Mouse (Mus musculus) MEL (cell line): ENCODE measurements around the gene Ankrd34a. TPM values are rescaled to one million over a fixed set of nuclear protein-coding genes. Genes with fewer than 3 reads are reported as not detected.

Source experiments
- DNase-seq: peaks from one replicate; pipeline ENCODE4 v3.0.0; 2011; ENCODE audit warnings: low read depth, low spot score
- H3K27ac ChIP-seq: 2 replicates; pipeline ENCODE4 v1.5.1; 2012; ENCODE audit warnings: low read depth, mild to moderate bottlenecking, control low read depth, low read length, moderate library complexity; ENCODE audit not compliant: control insufficient read depth
- H3K27me3 ChIP-seq, 2 experiments: fragments of 150-350 bp in 1 of 2; sonication (generic) in 1 of 2; 2 replicates each; pipeline ENCODE4 v1.6.1; 2012; ENCODE audit warnings: low read length in 2 of 2, mild to moderate bottlenecking in 2 of 2, improper control_type of control experiment in 1 of 2, moderate library complexity in 1 of 2; ENCODE audit not compliant: insufficient read depth in 2 of 2, control insufficient read depth in 1 of 2
- H3K36me3 ChIP-seq, 2 experiments: 2 replicates each; pipeline ENCODE4 v1.6.1; 2012 to 2014; ENCODE audit warnings: low read length in 2 of 2, improper control_type of control experiment in 1 of 2, inconsistent platforms in 1 of 2, mild to moderate bottlenecking in 1 of 2; ENCODE audit not compliant: insufficient read depth in 2 of 2, control insufficient read depth in 1 of 2
- H3K4me1 ChIP-seq, 2 experiments: fragments of 150-350 bp in 1 of 2; sonication (generic) in 1 of 2; 2 replicates each; pipeline ENCODE4 v1.6.1; 2012; ENCODE audit warnings: low read length in 2 of 2, improper control_type of control experiment in 1 of 2, mild to moderate bottlenecking in 1 of 2; ENCODE audit not compliant: insufficient read depth in 2 of 2, control insufficient read depth in 1 of 2
- H3K4me3 ChIP-seq, 2 experiments: fragments of 150-350 bp in 1 of 2; sonication (generic) in 1 of 2; 2 replicates each; pipeline ENCODE4 v1.5.1; 2012; ENCODE audit warnings: low read depth in 2 of 2, low read length in 2 of 2, mild to moderate bottlenecking in 2 of 2, moderate library complexity in 2 of 2, control low read depth in 1 of 2, improper control_type of control experiment in 1 of 2; ENCODE audit not compliant: control insufficient read depth in 1 of 2, insufficient read depth in 1 of 2
- H3K79me2 ChIP-seq: 2 replicates; pipeline ENCODE4 v1.6.1; 2012; ENCODE audit warnings: mild to moderate bottlenecking, low read length, moderate library complexity; ENCODE audit not compliant: control insufficient read depth, poor library complexity, insufficient read depth
- H3K9ac ChIP-seq: 2 replicates; pipeline ENCODE4 v1.6.1; 2012; ENCODE audit warnings: low read depth, mild to moderate bottlenecking, control low read depth, low read length, moderate library complexity; ENCODE audit not compliant: control insufficient read depth, poor library complexity, severe bottlenecking
- H3K9me3 ChIP-seq: fragments of 150-350 bp; sonication (generic); replicated peaks from 2 replicates; pipeline ENCODE4 v1.6.1; 2012; ENCODE audit warnings: mild to moderate bottlenecking, low read length, improper control_type of control experiment, moderate library complexity; ENCODE audit not compliant: insufficient read depth
- BHLHE40 ChIP-seq: IDR thresholded peaks from 2 replicates; pipeline ENCODE4 v1.6.1; 2012; ENCODE audit warnings: low read depth, mild to moderate bottlenecking, inconsistent platforms, low read length, improper control_type of control experiment, borderline replicate concordance
- CHD1 ChIP-seq: IDR thresholded peaks from 2 replicates; pipeline ENCODE4 v1.6.1; 2012; ENCODE audit warnings: low read depth, mild to moderate bottlenecking, inconsistent platforms, low read length, improper control_type of control experiment
- CHD2 ChIP-seq: IDR thresholded peaks from 2 replicates; pipeline ENCODE4 v1.6.1; 2011; ENCODE audit warnings: low read length, improper control_type of control experiment
- CTCF ChIP-seq, 3 experiments: IDR thresholded peaks in 2 of 3; conservative IDR thresholded peaks in 1 of 3; 2 replicates each; pipeline ENCODE4 v1.5.1; 2011 to 2012; ENCODE audit warnings: low read length in 3 of 3, low read depth in 2 of 3, mild to moderate bottlenecking in 2 of 3, improper control_type of control experiment in 1 of 3, inconsistent platforms in 1 of 3, mixed read lengths in 1 of 3, moderate library complexity in 1 of 3; ENCODE audit not compliant: control insufficient read depth in 1 of 3, insufficient read depth in 1 of 3, poor library complexity in 1 of 3, severe bottlenecking in 1 of 3
- E2F4 ChIP-seq: IDR thresholded peaks from 2 replicates; pipeline ENCODE4 v1.6.1; 2011; ENCODE audit warnings: low read depth, low read length, improper control_type of control experiment, borderline replicate concordance
- ELF1 ChIP-seq: IDR thresholded peaks from 2 replicates; pipeline ENCODE4 v1.6.1; 2014; ENCODE audit warnings: low read depth, mild to moderate bottlenecking, inconsistent platforms, low read length, improper control_type of control experiment, moderate library complexity
- EP300 ChIP-seq, 2 experiments: IDR thresholded peaks; 2 replicates each; pipeline ENCODE4 v1.6.1; 2011; ENCODE audit warnings: improper control_type of control experiment in 2 of 2, low read length in 2 of 2, low read depth in 1 of 2, mild to moderate bottlenecking in 1 of 2
- GATA1 ChIP-seq: IDR thresholded peaks from 2 replicates; pipeline ENCODE4 v1.6.1; 2011; ENCODE audit warnings: low read depth, low read length, improper control_type of control experiment
- HCFC1 ChIP-seq: IDR thresholded peaks from 2 replicates; pipeline ENCODE4 v1.6.1; 2012; ENCODE audit warnings: low read depth, mild to moderate bottlenecking, inconsistent platforms, low read length, improper control_type of control experiment, moderate library complexity
- JUND ChIP-seq: IDR thresholded peaks from 2 replicates; pipeline ENCODE4 v1.6.1; 2011; ENCODE audit warnings: low read depth, mild to moderate bottlenecking, improper control_type of control experiment, low read length
- KAT2A ChIP-seq: conservative IDR thresholded peaks from 2 replicates; pipeline ENCODE4 v1.6.1; 2012; ENCODE audit warnings: low read depth, low read length, improper control_type of control experiment, inconsistent platforms
- MAFK ChIP-seq: IDR thresholded peaks from 2 replicates; pipeline ENCODE4 v1.6.1; 2011; ENCODE audit warnings: low read depth, mild to moderate bottlenecking, low read length, improper control_type of control experiment, borderline replicate concordance
- MAX ChIP-seq: IDR thresholded peaks from 2 replicates; pipeline ENCODE4 v1.6.1; 2011; ENCODE audit warnings: low read length, improper control_type of control experiment
- MAZ ChIP-seq: IDR thresholded peaks from 2 replicates; pipeline ENCODE4 v1.6.1; 2012; ENCODE audit warnings: low read depth, mild to moderate bottlenecking, inconsistent platforms, low read length, improper control_type of control experiment
- MEF2A ChIP-seq: IDR thresholded peaks from 2 replicates; pipeline ENCODE4 v1.6.1; 2014; ENCODE audit warnings: low read depth, mild to moderate bottlenecking, inconsistent platforms, low read length, improper control_type of control experiment; ENCODE audit not compliant: poor library complexity, insufficient replicate concordance, severe bottlenecking; ENCODE audit errors: extremely low read depth
- MXI1 ChIP-seq: IDR thresholded peaks from 2 replicates; pipeline ENCODE4 v1.6.1; 2011; ENCODE audit warnings: mild to moderate bottlenecking, low read depth, low read length, improper control_type of control experiment
- MYB ChIP-seq: IDR thresholded peaks from 2 replicates; pipeline ENCODE4 v1.6.1; 2011; ENCODE audit warnings: mild to moderate bottlenecking, low read depth, low read length, improper control_type of control experiment
- NRF1 ChIP-seq: IDR thresholded peaks from 2 replicates; pipeline ENCODE4 v1.6.1; 2014; ENCODE audit warnings: low read depth, mild to moderate bottlenecking, inconsistent platforms, low read length, improper control_type of control experiment, moderate library complexity; ENCODE audit not compliant: poor library complexity, insufficient read depth, severe bottlenecking
- POLR2A ChIP-seq, 2 experiments: IDR thresholded peaks; 2 replicates each; pipeline ENCODE4 v1.6.1; 2011 to 2012; ENCODE audit warnings: low read length in 2 of 2, mild to moderate bottlenecking in 2 of 2, control low read depth in 1 of 2, improper control_type of control experiment in 1 of 2, low read depth in 1 of 2, moderate library complexity in 1 of 2; ENCODE audit not compliant: control insufficient read depth in 1 of 2, insufficient read depth in 1 of 2, poor library complexity in 1 of 2
- POLR2AphosphoS2 ChIP-seq: IDR thresholded peaks from 2 replicates; pipeline ENCODE4 v1.6.1; 2011; ENCODE audit warnings: low read length, improper control_type of control experiment
- POLR2AphosphoS5 ChIP-seq: IDR thresholded peaks from 2 replicates; pipeline ENCODE4 v1.6.1; 2012; ENCODE audit warnings: low read depth, borderline replicate concordance, mild to moderate bottlenecking, inconsistent platforms, low read length, moderate library complexity, mixed read lengths
- RAD21 ChIP-seq: IDR thresholded peaks from 2 replicates; pipeline ENCODE4 v1.6.1; 2011; ENCODE audit warnings: mild to moderate bottlenecking, low read depth, low read length, improper control_type of control experiment
- RCOR1 ChIP-seq: IDR thresholded peaks from 2 replicates; pipeline ENCODE4 v1.6.1; 2012; ENCODE audit warnings: low read depth, mild to moderate bottlenecking, inconsistent platforms, low read length, improper control_type of control experiment
- SIN3A ChIP-seq: IDR thresholded peaks from 2 replicates; pipeline ENCODE4 v1.6.1; 2012; ENCODE audit warnings: low read length, improper control_type of control experiment, inconsistent platforms
- SMC3 ChIP-seq: IDR thresholded peaks from 2 replicates; pipeline ENCODE4 v1.6.1; 2011; ENCODE audit warnings: low read depth, low read length, improper control_type of control experiment
- TAL1 ChIP-seq: IDR thresholded peaks from 2 replicates; pipeline ENCODE4 v1.6.1; 2012; ENCODE audit warnings: mild to moderate bottlenecking, inconsistent platforms, low read length, moderate library complexity, mixed read lengths
- TBP ChIP-seq: IDR thresholded peaks from 2 replicates; pipeline ENCODE4 v1.8.0; 2011; ENCODE audit warnings: low read depth, low read length, improper control_type of control experiment
- TCF12 ChIP-seq: IDR thresholded peaks from 2 replicates; pipeline ENCODE4 v1.6.1; 2014; ENCODE audit warnings: low read depth, mild to moderate bottlenecking, inconsistent platforms, low read length, improper control_type of control experiment, moderate library complexity
- UBTF ChIP-seq: IDR thresholded peaks from 2 replicates; pipeline ENCODE4 v1.6.1; 2012; ENCODE audit warnings: low read depth, mild to moderate bottlenecking, inconsistent platforms, low read length, improper control_type of control experiment, moderate library complexity, borderline replicate concordance; ENCODE audit not compliant: insufficient read depth
- USF1 ChIP-seq: IDR thresholded peaks from 2 replicates; pipeline ENCODE4 v1.6.1; 2014; ENCODE audit warnings: low read depth, mild to moderate bottlenecking, inconsistent platforms, low read length, improper control_type of control experiment, moderate library complexity
- USF2 ChIP-seq, 2 experiments: IDR thresholded peaks; 2 replicates each; pipeline ENCODE4 v1.6.1; 2011 to 2012; ENCODE audit warnings: improper control_type of control experiment in 2 of 2, low read length in 2 of 2, borderline replicate concordance in 1 of 2, inconsistent platforms in 1 of 2, low read depth in 1 of 2, mild to moderate bottlenecking in 1 of 2; ENCODE audit not compliant: insufficient read depth in 1 of 2
- ZC3H11A ChIP-seq: IDR thresholded peaks from 2 replicates; pipeline ENCODE4 v1.6.1; 2012; ENCODE audit warnings: low read depth, mild to moderate bottlenecking, inconsistent platforms, low read length, improper control_type of control experiment
- ZKSCAN1 ChIP-seq: IDR thresholded peaks from 2 replicates; pipeline ENCODE4 v1.6.1; 2012; ENCODE audit warnings: low read depth, mild to moderate bottlenecking, inconsistent platforms, low read length, improper control_type of control experiment, moderate library complexity
- ZMIZ1 ChIP-seq: IDR thresholded peaks from 2 replicates; pipeline ENCODE4 v1.6.1; 2012; ENCODE audit warnings: low read depth, mild to moderate bottlenecking, inconsistent platforms, low read length, improper control_type of control experiment, moderate library complexity
- ZNF384 ChIP-seq: IDR thresholded peaks from 2 replicates; pipeline ENCODE4 v1.6.1; 2012; ENCODE audit warnings: low read depth, mild to moderate bottlenecking, inconsistent platforms, low read length, improper control_type of control experiment
- polyA plus RNA-seq, 2 experiments: library from polyadenylated mRNA; stranded (reverse) in 1 of 2; unstranded in 1 of 2; fragments of >175 nt in 1 of 2; fragments of >200 nt in 1 of 2; gene quantifications; 2 replicates each; pipeline versions ENCODE4 v1.2.1 to v1.2.4; 2012; ENCODE audit warnings: low replicate concordance in 2 of 2, low read depth in 1 of 2; ENCODE audit not compliant: insufficient read length in 2 of 2, insufficient read depth in 1 of 2, missing spikeins in 1 of 2
- total RNA-seq: library from RNA; depleted of rRNA; stranded (reverse); fragments of 300-350 nt; gene quantifications from 2 replicates; pipeline ENCODE4 v1.2.3, GENCODE M21; 2012

Ankrd34a gene
- total and polyA plus RNA-seq, 3 experiments = 0.15 to 0.78 TPM; not detected in 1

DNA sequence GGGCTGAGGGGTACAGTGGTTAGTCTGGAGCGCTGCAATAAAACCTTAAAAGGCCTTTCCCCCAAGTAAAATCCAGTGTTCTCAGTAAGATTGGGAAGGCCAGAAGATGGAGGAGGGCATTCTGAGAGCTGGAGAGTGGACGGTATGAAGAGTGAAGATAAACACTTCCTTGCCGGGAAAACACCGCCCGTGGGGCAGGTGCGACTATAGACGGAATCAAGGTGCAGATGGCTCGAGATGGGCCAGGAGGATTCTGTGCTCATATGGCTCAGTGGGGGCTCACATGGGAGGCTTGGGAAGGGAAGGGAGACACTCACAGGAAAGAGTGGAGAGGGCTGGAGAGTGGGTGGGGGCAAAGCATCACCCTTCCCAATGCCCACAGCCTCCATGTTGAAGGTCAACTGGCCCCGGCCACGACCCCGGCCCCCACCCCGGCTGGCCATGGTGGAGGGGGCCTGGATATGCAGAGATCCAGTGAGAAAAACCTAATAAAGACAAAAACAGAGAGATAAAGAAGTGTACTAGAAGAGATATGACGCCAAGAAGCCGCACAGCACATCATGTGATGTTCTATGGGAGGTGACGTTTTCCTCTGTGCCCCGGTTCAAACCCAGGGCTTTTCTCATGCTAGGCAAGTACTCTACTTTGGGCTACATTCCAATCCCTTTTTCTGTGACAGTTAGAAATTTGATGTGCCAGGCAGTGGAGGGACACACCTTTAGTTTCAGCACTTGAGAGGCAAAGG lies 14.5 kb upstream of the Ankrd34a start:
- H3K4me3 ChIP-seq = peak overlapping the region in 1 of 2 experiments; percentile 21; a peak in 1 of 4 replicates
- H3K79me2 ChIP-seq = no peaks in the 10 kb centered on the region; the same call in 1 of the 2 replicates
- H3K9ac ChIP-seq = peak overlapping the region; percentile 14; the same call in 1 of the 2 replicates
- peaks cover 0 to 28% of the 10 kb centered on the region in 2 experiments; a peak in 2 of 4 replicates for H3K36me3 ChIP-seq
- peak; percentile 83 for DNase-seq
- H3K9me3 ChIP-seq = no peaks in the 10 kb centered on the region
- no peaks in the 10 kb centered on the region for H3K27me3 ChIP-seq
- H3K27ac ChIP-seq = 0 out of 2 replicates have a peak overlapping the region, but pooled peaks have one; percentile 0
- peaks cover 11 to 34% of the 10 kb centered on the region in 2 experiments for H3K4me1 ChIP-seq
- TF ChIP-seq MAX (no peak), MAZ (peak; percentile 72; the same call in 1 of the 2 replicates), MAFK (no peak), ZMIZ1 (no peak), RCOR1 (peak; percentile 39; the same call in 1 of the 2 replicates), JUND (no peak), ZC3H11A (peak; percentile 18; the same call in 1 of the 2 replicates), GATA1 (peak; percentile 69), RAD21 (no peak), BHLHE40 (no peak), EP300 (IDR thresholded peaks at IDR 0.05; ENCODE audit: low read depth in 1 of 2, low read length in 2 of 2) (peak; percentile 50 to 54; a peak in 2 of 4 replicates), NRF1 (no peak), UBTF (no peak), POLR2AphosphoS5 (no peak), SMC3 (peak; percentile 22), SIN3A (peak; percentile 74), TAL1 (no peak), ZNF384 (no peak), CHD2 (no peak), MXI1 (peak; percentile 27; the same call in 1 of the 2 replicates), TCF12 (peak; percentile 57), USF1 (peak; percentile 93), ZKSCAN1 (no peak), POLR2AphosphoS2 (no peak), MYB (no peak), KAT2A (no peak), HCFC1 (0 out of 2 replicates have a peak, but pooled peaks have one; percentile 59), MEF2A (no peak), CTCF (IDR thresholded peaks at IDR 0.05 in 2 of 3, conservative IDR thresholded peaks at IDR 0.05 in 1 of 3; ENCODE audit: control insufficient read depth in 1 of 3, insufficient read depth in 1 of 3, low read depth in 2 of 3, low read length in 3 of 3, poor library complexity in 1 of 3, severe bottlenecking in 1 of 3) (no peak; a peak in 1 of 6 replicates), E2F4 (no peak), TBP (no peak), CHD1 (no peak), ELF1 (no peak), POLR2A (IDR thresholded peaks at IDR 0.05; ENCODE audit: control insufficient read depth in 1 of 2, insufficient read depth in 1 of 2, low read depth in 1 of 2, low read length in 2 of 2, poor library complexity in 1 of 2) (no peak), USF2 (IDR thresholded peaks at IDR 0.05; ENCODE audit: borderline replicate concordance in 1 of 2, insufficient read depth in 1 of 2, low read depth in 1 of 2, low read length in 2 of 2) (peak in 1 of 2 experiments; percentile 70; a peak in 2 of 4 replicates)
